Mouse (Mus musculus) limb, embryonic 15.5 days (tissue): ENCODE data around the gene Ank. TPM values are rescaled to one million over a fixed set of nuclear protein-coding genes. Genes with fewer than 3 reads are reported as not detected.

Source experiments
- ATAC-seq: fragments of 200-750 bp; cut with Nextera tagmentation; 2 replicates; pipeline ENCODE4 v1.8.0; 2017; ENCODE audit warnings: low read depth, moderate TSS enrichment; ENCODE audit not compliant: insufficient number of reproducible peaks, low FRiP score, low TSS enrichment
- H3K27ac ChIP-seq: fragments of 300-500 bp; sonication (generic); 2 replicates; pipeline ENCODE4 v1.5.1; 2015; ENCODE audit warnings: moderate library complexity, mild to moderate bottlenecking, inconsistent platforms
- H3K27me3 ChIP-seq: fragments of 300-500 bp; sonication (generic); 2 replicates; pipeline ENCODE4 v1.6.1; 2015; ENCODE audit warnings: inconsistent platforms
- H3K36me3 ChIP-seq: fragments of 300-500 bp; sonication (generic); 2 replicates; pipeline ENCODE4 v1.6.1; 2015; ENCODE audit warnings: inconsistent platforms
- H3K4me1 ChIP-seq: fragments of 300-500 bp; sonication (generic); 2 replicates; pipeline ENCODE4 v1.6.1; 2015; ENCODE audit warnings: inconsistent platforms
- H3K4me2 ChIP-seq: fragments of 300-500 bp; sonication (generic); 2 replicates; pipeline ENCODE4 v1.6.1; 2015; ENCODE audit warnings: mild to moderate bottlenecking, inconsistent platforms
- H3K4me3 ChIP-seq: fragments of 300-500 bp; sonication (generic); 2 replicates; pipeline ENCODE4 v1.5.1; 2015; ENCODE audit warnings: mild to moderate bottlenecking, inconsistent platforms
- H3K9ac ChIP-seq: fragments of 300-500 bp; sonication (generic); 2 replicates; pipeline ENCODE4 v1.6.1; 2015; ENCODE audit warnings: inconsistent platforms
- H3K9me3 ChIP-seq: fragments of 300-500 bp; sonication (generic); 2 replicates; pipeline ENCODE4 v1.6.1; 2016; ENCODE audit warnings: inconsistent platforms
- WGBS: fragments of 180-500 bp; shearing (Covaris S2); methylation state at CpG from one replicate; pipeline ENCODE4 v1.1.7; 2015; 5-methylcytosine and 5-hydroxymethylcytosine counted together
- polyA plus RNA-seq: library from polyadenylated mRNA; unstranded; fragments of >200 nt; fragmentation: Nextera tagmentation; extraction: Ambion mirVana; gene quantifications from 2 replicates; pipeline ENCODE4 v1.2.1, GENCODE M21; 2015

Ank gene
- polyA plus RNA-seq, 1 experiment from 2014 or later, result 16.3 TPM

DNA sequence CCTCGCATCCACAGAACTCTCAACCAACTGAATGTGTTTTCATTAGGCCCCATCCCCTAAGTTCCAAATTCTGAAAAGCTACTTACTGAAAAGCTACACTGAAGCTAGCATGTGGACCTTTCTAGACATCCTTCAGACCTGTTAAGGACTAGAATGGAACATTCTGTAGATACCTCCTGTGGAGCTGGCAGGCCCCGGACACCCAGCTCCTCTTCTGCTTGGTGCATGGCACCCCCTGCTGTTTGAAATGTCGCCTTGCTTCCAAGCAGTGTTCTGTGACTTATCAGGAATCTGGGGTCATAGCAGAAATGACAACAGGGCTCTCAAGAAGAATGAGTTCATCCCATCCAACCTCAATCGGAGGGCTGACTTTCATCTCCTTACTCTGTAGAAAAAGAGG lies 116.6 kb downstream of the Ank start:
- ATAC-seq, result no peak

DNA sequence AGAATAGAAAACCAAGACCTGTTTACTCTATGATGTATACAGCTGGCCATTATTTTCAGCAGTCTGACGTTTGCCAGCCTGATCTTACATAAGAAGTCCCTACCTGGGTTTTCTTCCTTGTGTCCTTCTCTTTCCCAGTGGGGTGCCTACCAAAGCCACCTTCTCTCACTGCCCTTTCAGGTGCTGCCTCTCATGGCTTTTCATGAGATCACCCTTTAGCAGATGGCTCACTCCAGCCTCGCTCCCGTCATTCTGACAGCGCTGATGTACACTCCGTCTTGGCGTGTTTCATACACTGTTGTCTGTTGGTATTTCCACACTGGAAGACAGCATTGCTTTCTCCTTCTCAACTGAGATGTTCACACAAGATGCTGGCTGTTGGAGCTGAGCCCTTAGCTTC lies 117.1 kb downstream of the Ank start:
- WGBS, result 91% methylated on average over 6 of the region's 6 CpGs
- H3K4me2 ChIP-seq, result no peak overlapping the region
- H3K4me3 ChIP-seq, result no peak overlapping the region
- ATAC-seq, result no peak
- no peaks in the 10 kb centered on the region for H3K4me1 ChIP-seq
- no peak overlapping the region for H3K27ac ChIP-seq
- H3K27me3 ChIP-seq, result no peaks in the 10 kb centered on the region
- H3K36me3 ChIP-seq, result peaks cover 4% of the 10 kb centered on the region; the same call in 1 of the 2 replicates
- H3K9me3 ChIP-seq, result no peaks in the 10 kb centered on the region
- H3K9ac ChIP-seq, result no peak overlapping the region

More for the DNA sequence above, 116.6 kb downstream of the Ank start:
- Histone ChIP-seq H3K4me3 (no peak overlapping the region), H3K36me3 (peaks cover 4% of the 10 kb centered on the region; the same call in 1 of the 2 replicates), H3K27ac (no peak overlapping the region), H3K4me1 (no peaks in the 10 kb centered on the region), H3K9me3 (no peaks in the 10 kb centered on the region), H3K9ac (no peak overlapping the region), H3K27me3 (no peaks in the 10 kb centered on the region), H3K4me2 (no peak overlapping the region)
- 74% methylated on average over 4 of the region's 4 CpGs for WGBS

- no peaks in the 10 kb centered on the region for H3K9me3 ChIP-seq
- H3K27me3 ChIP-seq, result no peaks in the 10 kb centered on the region
- no peaks in the 10 kb centered on the region for H3K4me1 ChIP-seq
- H3K36me3 ChIP-seq, result peaks cover 12% of the 10 kb centered on the region
- no peak overlapping the region for H3K9ac ChIP-seq
- no peak overlapping the region for H3K27ac ChIP-seq
- no peak overlapping the region for H3K4me3 ChIP-seq
- WGBS, result 74% methylated on average over 4 of the region's 4 CpGs
- no peak for ATAC-seq
- no peak overlapping the region for H3K4me2 ChIP-seq
These were observed 119.1 kb downstream of the Ank start for GRCm38 (mm10) chr15:27585466-27586092.

DNA sequence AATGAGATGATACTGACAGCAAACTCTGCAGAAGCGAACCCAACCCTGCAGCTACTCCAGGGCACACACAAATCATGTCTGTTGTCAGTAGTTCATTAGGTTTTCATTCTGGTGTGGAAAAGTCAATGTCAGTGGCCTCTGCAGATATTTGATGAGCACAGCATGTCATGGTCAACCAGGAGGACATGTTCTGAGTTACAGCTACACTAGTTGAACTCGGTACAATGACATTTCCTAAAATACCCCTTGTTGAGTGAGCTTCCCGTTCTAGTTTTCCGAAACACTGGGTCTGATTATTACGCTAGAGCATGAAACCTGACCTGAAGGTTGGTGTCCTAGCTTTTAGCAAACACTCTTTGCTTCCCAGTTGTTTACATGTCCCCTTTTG lies 119.6 kb downstream of the Ank start:
- Histone ChIP-seq H3K36me3 (peaks cover 16% of the 10 kb centered on the region), H3K9me3 (no peaks in the 10 kb centered on the region), H3K4me2 (no peak overlapping the region), H3K27ac (no peak overlapping the region), H3K9ac (no peak overlapping the region), H3K4me3 (no peak overlapping the region), H3K27me3 (no peaks in the 10 kb centered on the region), H3K4me1 (no peaks in the 10 kb centered on the region)
- ATAC-seq, result no peak
- 91% methylated on average over 5 of the region's 5 CpGs for WGBS

- Histone ChIP-seq H3K9me3 (no peaks in the 10 kb centered on the region), H3K4me2 (no peak overlapping the region), H3K27me3 (no peaks in the 10 kb centered on the region), H3K36me3 (peaks cover 24% of the 10 kb centered on the region), H3K4me3 (no peak overlapping the region), H3K27ac (no peak overlapping the region), H3K4me1 (no peaks in the 10 kb centered on the region), H3K9ac (no peak overlapping the region)
- no peak for ATAC-seq
- WGBS, result 84% methylated on average over 14 of the region's 14 CpGs
These were observed 121.8 kb downstream of the Ank start for GRCm38 (mm10) chr15:27588087-27588826.

- Histone ChIP-seq H3K4me2 (no peak overlapping the region), H3K27ac (no peak overlapping the region), H3K4me1 (peaks cover 4% of the 10 kb centered on the region; the same call in 1 of the 2 replicates), H3K4me3 (no peak overlapping the region), H3K9me3 (no peaks in the 10 kb centered on the region), H3K36me3 (peaks cover 40% of the 10 kb centered on the region), H3K9ac (no peak overlapping the region), H3K27me3 (no peaks in the 10 kb centered on the region)
- no peak for ATAC-seq
- 96% methylated on average over 9 of the region's 9 CpGs for WGBS
These were observed 124.3 kb downstream of the Ank start for GRCm38 (mm10) chr15:27590812-27591211.

- WGBS, result 88% methylated on average over 19 of the region's 19 CpGs
- no peak overlapping the region for H3K4me3 ChIP-seq
- no peaks in the 10 kb centered on the region for H3K9me3 ChIP-seq
- peaks cover 9% of the 10 kb centered on the region; the same call in 1 of the 2 replicates for H3K4me1 ChIP-seq
- H3K4me2 ChIP-seq, result no peak overlapping the region
- no peak overlapping the region for H3K27ac ChIP-seq
- ATAC-seq, result no peak
- H3K27me3 ChIP-seq, result no peaks in the 10 kb centered on the region
- H3K36me3 ChIP-seq, result peaks cover 46% of the 10 kb centered on the region
- no peak overlapping the region for H3K9ac ChIP-seq
These were observed 126.3 kb downstream of the Ank start for GRCm38 (mm10) chr15:27592620-27593320.

GRCm38 (mm10) chr15:27593717-27594116 lies 127.2 kb downstream of the Ank start:
- Histone ChIP-seq H3K4me2 (no peak overlapping the region), H3K27me3 (no peaks in the 10 kb centered on the region), H3K9ac (no peak overlapping the region), H3K4me1 (peaks cover 9% of the 10 kb centered on the region; the same call in 1 of the 2 replicates), H3K27ac (no peak overlapping the region), H3K9me3 (no peaks in the 10 kb centered on the region), H3K36me3 (peaks cover 49% of the 10 kb centered on the region), H3K4me3 (no peak overlapping the region)
- no peak for ATAC-seq
- WGBS, result 81% methylated on average over 13 of the region's 13 CpGs

DNA sequence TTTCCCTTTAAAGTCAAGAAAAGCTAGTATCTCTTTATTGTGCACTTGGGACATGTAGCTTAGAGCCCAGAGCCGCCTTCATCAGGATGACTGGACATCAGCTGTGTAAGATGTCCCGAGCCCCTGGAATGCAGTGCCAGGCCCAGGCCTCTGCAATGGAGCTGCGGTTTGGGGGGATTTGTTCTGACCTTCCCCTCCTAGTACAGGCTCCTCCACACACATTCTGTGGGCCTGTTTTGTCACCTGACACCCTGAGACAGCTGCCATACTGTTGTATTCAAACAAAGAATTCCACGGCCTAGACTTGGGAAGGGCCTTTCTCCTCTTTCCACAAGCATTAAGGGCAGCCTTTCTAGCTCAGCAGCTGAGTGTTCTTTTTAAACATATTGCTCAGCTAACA lies 128.5 kb downstream of the Ank start:
- no peak overlapping the region for H3K9ac ChIP-seq
- WGBS, result 45% methylated on average over 4 of the region's 4 CpGs
- peaks cover 52% of the 10 kb centered on the region for H3K36me3 ChIP-seq
- H3K27me3 ChIP-seq, result no peaks in the 10 kb centered on the region
- no peaks in the 10 kb centered on the region for H3K9me3 ChIP-seq
- no peak overlapping the region for H3K4me3 ChIP-seq
- H3K4me2 ChIP-seq, result no peak overlapping the region
- H3K4me1 ChIP-seq, result peaks cover 9% of the 10 kb centered on the region; the same call in 1 of the 2 replicates
- peak overlapping the region; percentile 73; the same call in 1 of the 2 replicates for H3K27ac ChIP-seq
- ATAC-seq, result no peak

DNA sequence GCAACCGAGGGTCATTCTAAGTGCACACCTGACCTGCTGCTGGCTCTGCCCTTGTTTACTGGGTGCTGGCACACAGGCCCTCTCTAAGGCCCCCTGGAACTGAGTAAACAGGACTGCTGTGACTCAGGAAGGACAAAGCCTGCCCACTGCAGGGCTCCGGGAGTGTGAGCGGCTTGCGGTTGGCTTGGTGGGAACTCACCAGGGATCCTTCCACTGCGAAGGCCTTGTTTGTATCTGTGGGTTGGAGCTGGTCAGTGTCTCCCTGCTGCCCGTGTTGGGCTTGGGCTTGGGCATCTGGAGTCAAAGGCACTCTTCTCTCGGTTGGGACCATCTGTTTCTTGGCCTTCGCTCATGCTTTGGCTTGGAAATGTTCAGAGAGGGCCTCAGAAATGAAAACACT lies 129.1 kb downstream of the Ank start:
- WGBS, result 50% methylated on average over 8 of the region's 8 CpGs
- Histone ChIP-seq H3K4me3 (no peak overlapping the region), H3K9ac (no peak overlapping the region), H3K27ac (peak overlapping the region; percentile 73), H3K36me3 (peaks cover 52% of the 10 kb centered on the region), H3K4me2 (no peak overlapping the region), H3K9me3 (no peaks in the 10 kb centered on the region), H3K27me3 (no peaks in the 10 kb centered on the region), H3K4me1 (peaks cover 9% of the 10 kb centered on the region; the same call in 1 of the 2 replicates)
- 0 out of 2 replicates have a peak, but pooled peaks have one; percentile 50 for ATAC-seq

- Histone ChIP-seq H3K27ac (no peak overlapping the region), H3K4me2 (no peak overlapping the region), H3K4me1 (peaks cover 9% of the 10 kb centered on the region; the same call in 1 of the 2 replicates), H3K9ac (no peak overlapping the region), H3K36me3 (peaks cover 47% of the 10 kb centered on the region), H3K9me3 (no peaks in the 10 kb centered on the region), H3K27me3 (no peaks in the 10 kb centered on the region), H3K4me3 (no peak overlapping the region)
- no peak for ATAC-seq
- WGBS, result 62% methylated on average over 3 of the region's 3 CpGs
These were observed 130.1 kb downstream of the Ank start for GRCm38 (mm10) chr15:27596463-27597140.
